Mouse (Mus musculus): ENCODE data around the gene Trnau1ap. TPM values are rescaled to one million over a fixed set of nuclear protein-coding genes. Genes with fewer than 3 reads are reported as not detected.

Gene Trnau1ap
- polyA plus RNA-seq, 1 experiment from 2014 or later, result 71.9 TPM

- no peak for ATAC-seq (ENCODE audit: low read depth)
- no peak overlapping the region; the same call in 1 of the 2 replicates for H3K9ac ChIP-seq (replicated peaks; ENCODE audit: low read depth, low read length)
- no peak overlapping the region for H3K27ac ChIP-seq (ENCODE audit: low read depth, low read length)
- peak overlapping the region; percentile 61 for H3K4me2 ChIP-seq (ENCODE audit: low read depth, low read length)
- 65% methylated on average over 2 of the region's 2 CpGs for WGBS
- no peaks in the 10 kb centered on the region for H3K36me3 ChIP-seq (ENCODE audit: control insufficient read depth, insufficient read depth, low read length)
- H3K27me3 ChIP-seq (ENCODE audit: control insufficient read depth, insufficient read depth, low read length), result no peaks in the 10 kb centered on the region
- no peaks in the 10 kb centered on the region for H3K9me3 ChIP-seq (ENCODE audit: control insufficient read depth, low read length)
- H3K4me1 ChIP-seq (ENCODE audit: control insufficient read depth, insufficient read depth, low read length), result peaks cover 4% of the 10 kb centered on the region
- peak overlapping the region; percentile 65; the same call in 1 of the 2 replicates for H3K4me3 ChIP-seq (ENCODE audit: low read depth, low read length)
Measured at GRCm38 (mm10) chr4:132273166-132273565, 56.2 kb downstream of the Trnau1ap start.

GRCm38 (mm10) chr4:132269740-132270560, 59.4 kb downstream of the Trnau1ap start:
- Histone ChIP-seq H3K4me2 (ENCODE audit: low read depth, low read length) (peak overlapping the region; percentile 53), H3K27me3 (ENCODE audit: control insufficient read depth, insufficient read depth, low read length) (no peaks in the 10 kb centered on the region), H3K9ac (replicated peaks; ENCODE audit: low read depth, low read length) (peak overlapping the region; percentile 61), H3K4me3 (ENCODE audit: low read depth, low read length) (peak overlapping the region; percentile 24; the same call in 1 of the 2 replicates), H3K4me1 (ENCODE audit: control insufficient read depth, insufficient read depth, low read length) (no peaks in the 10 kb centered on the region), H3K36me3 (ENCODE audit: control insufficient read depth, insufficient read depth, low read length) (no peaks in the 10 kb centered on the region), H3K9me3 (ENCODE audit: control insufficient read depth, low read length) (no peaks in the 10 kb centered on the region), H3K27ac (ENCODE audit: low read depth, low read length) (peak overlapping the region; percentile 98)
- WGBS, result under 1% methylated on average over 35 of the region's 35 CpGs
- peak; percentile 78 for ATAC-seq (ENCODE audit: low read depth)

GRCm38 (mm10) chr4:132268871-132269739, 60.2 kb downstream of the Trnau1ap start:
- Histone ChIP-seq H3K9me3 (ENCODE audit: control insufficient read depth, low read length) (no peaks in the 10 kb centered on the region), H3K4me3 (ENCODE audit: low read depth, low read length) (no peak overlapping the region), H3K36me3 (ENCODE audit: control insufficient read depth, insufficient read depth, low read length) (no peaks in the 10 kb centered on the region), H3K4me2 (ENCODE audit: low read depth, low read length) (no peak overlapping the region; the same call in 1 of the 2 replicates), H3K27me3 (ENCODE audit: control insufficient read depth, insufficient read depth, low read length) (no peaks in the 10 kb centered on the region), H3K9ac (replicated peaks; ENCODE audit: low read depth, low read length) (no peak overlapping the region), H3K27ac (ENCODE audit: low read depth, low read length) (peak overlapping the region; percentile 98; the same call in 1 of the 2 replicates), H3K4me1 (ENCODE audit: control insufficient read depth, insufficient read depth, low read length) (no peaks in the 10 kb centered on the region)
- ATAC-seq (ENCODE audit: low read depth), result no peak
- 17% methylated on average over 6 of the region's 6 CpGs for WGBS

- Histone ChIP-seq H3K4me3 (ENCODE audit: low read depth, low read length) (no peak overlapping the region), H3K4me1 (ENCODE audit: control insufficient read depth, insufficient read depth, low read length) (no peaks in the 10 kb centered on the region), H3K36me3 (ENCODE audit: control insufficient read depth, insufficient read depth, low read length) (no peaks in the 10 kb centered on the region), H3K9me3 (ENCODE audit: control insufficient read depth, low read length) (no peaks in the 10 kb centered on the region), H3K9ac (replicated peaks; ENCODE audit: low read depth, low read length) (no peak overlapping the region), H3K27me3 (ENCODE audit: control insufficient read depth, insufficient read depth, low read length) (no peaks in the 10 kb centered on the region), H3K27ac (ENCODE audit: low read depth, low read length) (no peak overlapping the region), H3K4me2 (ENCODE audit: low read depth, low read length) (no peak overlapping the region)
- ATAC-seq (ENCODE audit: low read depth), result no peak
- 90% methylated on average over 3 of the region's 3 CpGs for WGBS
Measured at GRCm38 (mm10) chr4:132266835-132267349, 62.4 kb downstream of the Trnau1ap start.

GRCm38 (mm10) chr4:132263313-132263712, 66.0 kb downstream of the Trnau1ap start:
- peaks cover 8% of the 10 kb centered on the region for H3K4me1 ChIP-seq (ENCODE audit: control insufficient read depth, insufficient read depth, low read length)
- H3K36me3 ChIP-seq (ENCODE audit: control insufficient read depth, insufficient read depth, low read length), result no peaks in the 10 kb centered on the region
- no peak overlapping the region for H3K4me3 ChIP-seq (ENCODE audit: low read depth, low read length)
- ATAC-seq (ENCODE audit: low read depth), result no peak
- H3K4me2 ChIP-seq (ENCODE audit: low read depth, low read length), result no peak overlapping the region
- no peak overlapping the region for H3K27ac ChIP-seq (ENCODE audit: low read depth, low read length)
- H3K9ac ChIP-seq (replicated peaks; ENCODE audit: low read depth, low read length), result no peak overlapping the region
- H3K27me3 ChIP-seq (ENCODE audit: control insufficient read depth, insufficient read depth, low read length), result no peaks in the 10 kb centered on the region
- H3K9me3 ChIP-seq (ENCODE audit: control insufficient read depth, low read length), result no peaks in the 10 kb centered on the region
- WGBS, result 97% methylated on average over 7 of the region's 7 CpGs

- H3K4me3 ChIP-seq (ENCODE audit: low read depth, low read length), result no peak overlapping the region
- ATAC-seq (ENCODE audit: low read depth), result no peak
- no peaks in the 10 kb centered on the region for H3K36me3 ChIP-seq (ENCODE audit: control insufficient read depth, insufficient read depth, low read length)
- H3K4me2 ChIP-seq (ENCODE audit: low read depth, low read length), result no peak overlapping the region
- 85% methylated on average over 5 of the region's 5 CpGs for WGBS
- no peaks in the 10 kb centered on the region for H3K9me3 ChIP-seq (ENCODE audit: control insufficient read depth, low read length)
- peaks cover 8% of the 10 kb centered on the region for H3K4me1 ChIP-seq (ENCODE audit: control insufficient read depth, insufficient read depth, low read length)
- H3K27me3 ChIP-seq (ENCODE audit: control insufficient read depth, insufficient read depth, low read length), result no peaks in the 10 kb centered on the region
- no peak overlapping the region for H3K9ac ChIP-seq (replicated peaks; ENCODE audit: low read depth, low read length)
- H3K27ac ChIP-seq (ENCODE audit: low read depth, low read length), result no peak overlapping the region
Measured at GRCm38 (mm10) chr4:132262358-132262616, 67.1 kb downstream of the Trnau1ap start.

Other genes with a start within 250 kb of the Trnau1ap start
- gene Oprd1, start 185.1 kb downstream of the Trnau1ap start, polyA plus RNA-seq (2014; fragmentation: Nextera tagmentation; extraction: Ambion mirVana), result 0.63 and 0.95 TPM in 2 replicates
- 124 and 127 TPM in 2 replicates for gene Ythdf2, start 117.2 kb downstream of the Trnau1ap start, polyA plus RNA-seq (2014; fragmentation: Nextera tagmentation; extraction: Ambion mirVana)
- gene Gmeb1, start 67.9 kb downstream of the Trnau1ap start, polyA plus RNA-seq (2014; fragmentation: Nextera tagmentation; extraction: Ambion mirVana), result 38.1 and 38.3 TPM in 2 replicates
- gene Taf12, start 55.2 kb downstream of the Trnau1ap start, polyA plus RNA-seq (2014; fragmentation: Nextera tagmentation; extraction: Ambion mirVana), result 39.8 and 40.2 TPM in 2 replicates
- 1.4 and 3.0 TPM in 2 replicates for gene Rab42, start 26.2 kb downstream of the Trnau1ap start, polyA plus RNA-seq (2014; fragmentation: Nextera tagmentation; extraction: Ambion mirVana)
- gene Rcc1, start 24.1 kb upstream of the Trnau1ap start, polyA plus RNA-seq (2014; fragmentation: Nextera tagmentation; extraction: Ambion mirVana), result 14.0 and 22.1 TPM in 2 replicates
- 7.6 and 8.8 TPM in 2 replicates for gene Phactr4, start 93.0 kb upstream of the Trnau1ap start, polyA plus RNA-seq (2014; fragmentation: Nextera tagmentation; extraction: Ambion mirVana)
- gene Med18, start 134.4 kb upstream of the Trnau1ap start, polyA plus RNA-seq (2014; fragmentation: Nextera tagmentation; extraction: Ambion mirVana), result 12.3 and 13.2 TPM in 2 replicates
- 5.9 and 7.3 TPM in 2 replicates for gene Sesn2, start 181.0 kb upstream of the Trnau1ap start, polyA plus RNA-seq (2014; fragmentation: Nextera tagmentation; extraction: Ambion mirVana)
- 1,619 and 1,728 TPM in 2 replicates for gene Atpif1, start 204.1 kb upstream of the Trnau1ap start, polyA plus RNA-seq (2014; fragmentation: Nextera tagmentation; extraction: Ambion mirVana)
- 146 and 170 TPM in 2 replicates for gene Dnajc8, start 206.0 kb upstream of the Trnau1ap start, polyA plus RNA-seq (2014; fragmentation: Nextera tagmentation; extraction: Ambion mirVana)
- gene Ptafr, start 234.5 kb upstream of the Trnau1ap start, polyA plus RNA-seq (2014; fragmentation: Nextera tagmentation; extraction: Ambion mirVana), result 0.12 and 0.53 TPM in 2 replicates